Mouse (Mus musculus) MEL (cell line): Measurements from ENCODE around the gene Spice1. TPM values are rescaled to one million over a fixed set of nuclear protein-coding genes. Genes with fewer than 3 reads are reported as not detected.
A peak's percentile ranks its signal among the peaks of the same experiment; 100 is the strongest.

ENCODE experiments used
- DNase-seq: peaks from one replicate; pipeline ENCODE4 v3.0.0; 2011; ENCODE audit warnings: low read depth, low spot score
- H3K27ac ChIP-seq: 2 replicates; pipeline ENCODE4 v1.5.1; 2012; ENCODE audit warnings: low read depth, mild to moderate bottlenecking, control low read depth, low read length, moderate library complexity; ENCODE audit not compliant: control insufficient read depth
- H3K27me3 ChIP-seq, 2 experiments: fragments of 150-350 bp in 1 of 2; sonication (generic) in 1 of 2; 2 replicates each; pipeline ENCODE4 v1.6.1; 2012; ENCODE audit warnings: low read length in 2 of 2, mild to moderate bottlenecking in 2 of 2, improper control_type of control experiment in 1 of 2, moderate library complexity in 1 of 2; ENCODE audit not compliant: insufficient read depth in 2 of 2, control insufficient read depth in 1 of 2
- H3K36me3 ChIP-seq, 2 experiments: 2 replicates each; pipeline ENCODE4 v1.6.1; 2012 to 2014; ENCODE audit warnings: low read length in 2 of 2, improper control_type of control experiment in 1 of 2, inconsistent platforms in 1 of 2, mild to moderate bottlenecking in 1 of 2; ENCODE audit not compliant: insufficient read depth in 2 of 2, control insufficient read depth in 1 of 2
- H3K4me1 ChIP-seq, 2 experiments: fragments of 150-350 bp in 1 of 2; sonication (generic) in 1 of 2; 2 replicates each; pipeline ENCODE4 v1.6.1; 2012; ENCODE audit warnings: low read length in 2 of 2, improper control_type of control experiment in 1 of 2, mild to moderate bottlenecking in 1 of 2; ENCODE audit not compliant: insufficient read depth in 2 of 2, control insufficient read depth in 1 of 2
- H3K4me3 ChIP-seq, 2 experiments: fragments of 150-350 bp in 1 of 2; sonication (generic) in 1 of 2; 2 replicates each; pipeline ENCODE4 v1.5.1; 2012; ENCODE audit warnings: low read depth in 2 of 2, low read length in 2 of 2, mild to moderate bottlenecking in 2 of 2, moderate library complexity in 2 of 2, control low read depth in 1 of 2, improper control_type of control experiment in 1 of 2; ENCODE audit not compliant: control insufficient read depth in 1 of 2, insufficient read depth in 1 of 2
- H3K79me2 ChIP-seq: 2 replicates; pipeline ENCODE4 v1.6.1; 2012; ENCODE audit warnings: mild to moderate bottlenecking, low read length, moderate library complexity; ENCODE audit not compliant: control insufficient read depth, poor library complexity, insufficient read depth
- H3K9ac ChIP-seq: 2 replicates; pipeline ENCODE4 v1.6.1; 2012; ENCODE audit warnings: low read depth, mild to moderate bottlenecking, control low read depth, low read length, moderate library complexity; ENCODE audit not compliant: control insufficient read depth, poor library complexity, severe bottlenecking
- H3K9me3 ChIP-seq: fragments of 150-350 bp; sonication (generic); replicated peaks from 2 replicates; pipeline ENCODE4 v1.6.1; 2012; ENCODE audit warnings: mild to moderate bottlenecking, low read length, improper control_type of control experiment, moderate library complexity; ENCODE audit not compliant: insufficient read depth
- BHLHE40 ChIP-seq: IDR thresholded peaks from 2 replicates; pipeline ENCODE4 v1.6.1; 2012; ENCODE audit warnings: low read depth, mild to moderate bottlenecking, inconsistent platforms, low read length, improper control_type of control experiment, borderline replicate concordance
- CHD1 ChIP-seq: IDR thresholded peaks from 2 replicates; pipeline ENCODE4 v1.6.1; 2012; ENCODE audit warnings: low read depth, mild to moderate bottlenecking, inconsistent platforms, low read length, improper control_type of control experiment
- CHD2 ChIP-seq: IDR thresholded peaks from 2 replicates; pipeline ENCODE4 v1.6.1; 2011; ENCODE audit warnings: low read length, improper control_type of control experiment
- CTCF ChIP-seq, 3 experiments: IDR thresholded peaks in 2 of 3; conservative IDR thresholded peaks in 1 of 3; 2 replicates each; pipeline ENCODE4 v1.5.1; 2011 to 2012; ENCODE audit warnings: low read length in 3 of 3, low read depth in 2 of 3, mild to moderate bottlenecking in 2 of 3, improper control_type of control experiment in 1 of 3, inconsistent platforms in 1 of 3, mixed read lengths in 1 of 3, moderate library complexity in 1 of 3; ENCODE audit not compliant: control insufficient read depth in 1 of 3, insufficient read depth in 1 of 3, poor library complexity in 1 of 3, severe bottlenecking in 1 of 3
- E2F4 ChIP-seq: IDR thresholded peaks from 2 replicates; pipeline ENCODE4 v1.6.1; 2011; ENCODE audit warnings: low read depth, low read length, improper control_type of control experiment, borderline replicate concordance
- ELF1 ChIP-seq: IDR thresholded peaks from 2 replicates; pipeline ENCODE4 v1.6.1; 2014; ENCODE audit warnings: low read depth, mild to moderate bottlenecking, inconsistent platforms, low read length, improper control_type of control experiment, moderate library complexity
- EP300 ChIP-seq, 2 experiments: IDR thresholded peaks; 2 replicates each; pipeline ENCODE4 v1.6.1; 2011; ENCODE audit warnings: improper control_type of control experiment in 2 of 2, low read length in 2 of 2, low read depth in 1 of 2, mild to moderate bottlenecking in 1 of 2
- ETS1 ChIP-seq: IDR thresholded peaks from 2 replicates; pipeline ENCODE4 v1.6.1; 2012; ENCODE audit warnings: low read depth, mild to moderate bottlenecking, inconsistent platforms, low read length, improper control_type of control experiment, moderate library complexity
- GABPA ChIP-seq: IDR thresholded peaks from 2 replicates; pipeline ENCODE4 v1.6.1; 2012; ENCODE audit warnings: low read depth, mild to moderate bottlenecking, inconsistent platforms, low read length, improper control_type of control experiment, moderate library complexity
- GATA1 ChIP-seq: IDR thresholded peaks from 2 replicates; pipeline ENCODE4 v1.6.1; 2011; ENCODE audit warnings: low read depth, low read length, improper control_type of control experiment
- HCFC1 ChIP-seq: IDR thresholded peaks from 2 replicates; pipeline ENCODE4 v1.6.1; 2012; ENCODE audit warnings: low read depth, mild to moderate bottlenecking, inconsistent platforms, low read length, improper control_type of control experiment, moderate library complexity
- KAT2A ChIP-seq: conservative IDR thresholded peaks from 2 replicates; pipeline ENCODE4 v1.6.1; 2012; ENCODE audit warnings: low read depth, low read length, improper control_type of control experiment, inconsistent platforms
- MAFK ChIP-seq: IDR thresholded peaks from 2 replicates; pipeline ENCODE4 v1.6.1; 2011; ENCODE audit warnings: low read depth, mild to moderate bottlenecking, low read length, improper control_type of control experiment, borderline replicate concordance
- MAX ChIP-seq: IDR thresholded peaks from 2 replicates; pipeline ENCODE4 v1.6.1; 2011; ENCODE audit warnings: low read length, improper control_type of control experiment
- MAZ ChIP-seq: IDR thresholded peaks from 2 replicates; pipeline ENCODE4 v1.6.1; 2012; ENCODE audit warnings: low read depth, mild to moderate bottlenecking, inconsistent platforms, low read length, improper control_type of control experiment
- MEF2A ChIP-seq: IDR thresholded peaks from 2 replicates; pipeline ENCODE4 v1.6.1; 2014; ENCODE audit warnings: low read depth, mild to moderate bottlenecking, inconsistent platforms, low read length, improper control_type of control experiment; ENCODE audit not compliant: poor library complexity, insufficient replicate concordance, severe bottlenecking; ENCODE audit errors: extremely low read depth
- MYB ChIP-seq: IDR thresholded peaks from 2 replicates; pipeline ENCODE4 v1.6.1; 2011; ENCODE audit warnings: mild to moderate bottlenecking, low read depth, low read length, improper control_type of control experiment
- MYC ChIP-seq: IDR thresholded peaks from 2 replicates; pipeline ENCODE4 v1.6.1; 2011; ENCODE audit warnings: low read depth, mild to moderate bottlenecking, low read length, improper control_type of control experiment, moderate library complexity
- NELFE ChIP-seq: IDR thresholded peaks from 2 replicates; pipeline ENCODE4 v1.6.1; 2011; ENCODE audit warnings: low read depth, low read length, improper control_type of control experiment
- NRF1 ChIP-seq: IDR thresholded peaks from 2 replicates; pipeline ENCODE4 v1.6.1; 2014; ENCODE audit warnings: low read depth, mild to moderate bottlenecking, inconsistent platforms, low read length, improper control_type of control experiment, moderate library complexity; ENCODE audit not compliant: poor library complexity, insufficient read depth, severe bottlenecking
- POLR2A ChIP-seq, 2 experiments: IDR thresholded peaks; 2 replicates each; pipeline ENCODE4 v1.6.1; 2011 to 2012; ENCODE audit warnings: low read length in 2 of 2, mild to moderate bottlenecking in 2 of 2, control low read depth in 1 of 2, improper control_type of control experiment in 1 of 2, low read depth in 1 of 2, moderate library complexity in 1 of 2; ENCODE audit not compliant: control insufficient read depth in 1 of 2, insufficient read depth in 1 of 2, poor library complexity in 1 of 2
- POLR2AphosphoS2 ChIP-seq: IDR thresholded peaks from 2 replicates; pipeline ENCODE4 v1.6.1; 2011; ENCODE audit warnings: low read length, improper control_type of control experiment
- POLR2AphosphoS5 ChIP-seq: IDR thresholded peaks from 2 replicates; pipeline ENCODE4 v1.6.1; 2012; ENCODE audit warnings: low read depth, borderline replicate concordance, mild to moderate bottlenecking, inconsistent platforms, low read length, moderate library complexity, mixed read lengths
- RAD21 ChIP-seq: IDR thresholded peaks from 2 replicates; pipeline ENCODE4 v1.6.1; 2011; ENCODE audit warnings: mild to moderate bottlenecking, low read depth, low read length, improper control_type of control experiment
- RCOR1 ChIP-seq: IDR thresholded peaks from 2 replicates; pipeline ENCODE4 v1.6.1; 2012; ENCODE audit warnings: low read depth, mild to moderate bottlenecking, inconsistent platforms, low read length, improper control_type of control experiment
- SIN3A ChIP-seq: IDR thresholded peaks from 2 replicates; pipeline ENCODE4 v1.6.1; 2012; ENCODE audit warnings: low read length, improper control_type of control experiment, inconsistent platforms
- SMC3 ChIP-seq: IDR thresholded peaks from 2 replicates; pipeline ENCODE4 v1.6.1; 2011; ENCODE audit warnings: low read depth, low read length, improper control_type of control experiment
- TAL1 ChIP-seq: IDR thresholded peaks from 2 replicates; pipeline ENCODE4 v1.6.1; 2012; ENCODE audit warnings: mild to moderate bottlenecking, inconsistent platforms, low read length, moderate library complexity, mixed read lengths
- TBP ChIP-seq: IDR thresholded peaks from 2 replicates; pipeline ENCODE4 v1.8.0; 2011; ENCODE audit warnings: low read depth, low read length, improper control_type of control experiment
- TCF12 ChIP-seq: IDR thresholded peaks from 2 replicates; pipeline ENCODE4 v1.6.1; 2014; ENCODE audit warnings: low read depth, mild to moderate bottlenecking, inconsistent platforms, low read length, improper control_type of control experiment, moderate library complexity
- UBTF ChIP-seq: IDR thresholded peaks from 2 replicates; pipeline ENCODE4 v1.6.1; 2012; ENCODE audit warnings: low read depth, mild to moderate bottlenecking, inconsistent platforms, low read length, improper control_type of control experiment, moderate library complexity, borderline replicate concordance; ENCODE audit not compliant: insufficient read depth
- USF1 ChIP-seq: IDR thresholded peaks from 2 replicates; pipeline ENCODE4 v1.6.1; 2014; ENCODE audit warnings: low read depth, mild to moderate bottlenecking, inconsistent platforms, low read length, improper control_type of control experiment, moderate library complexity
- USF2 ChIP-seq, 2 experiments: IDR thresholded peaks; 2 replicates each; pipeline ENCODE4 v1.6.1; 2011 to 2012; ENCODE audit warnings: improper control_type of control experiment in 2 of 2, low read length in 2 of 2, borderline replicate concordance in 1 of 2, inconsistent platforms in 1 of 2, low read depth in 1 of 2, mild to moderate bottlenecking in 1 of 2; ENCODE audit not compliant: insufficient read depth in 1 of 2
- ZC3H11A ChIP-seq: IDR thresholded peaks from 2 replicates; pipeline ENCODE4 v1.6.1; 2012; ENCODE audit warnings: low read depth, mild to moderate bottlenecking, inconsistent platforms, low read length, improper control_type of control experiment
- ZKSCAN1 ChIP-seq: IDR thresholded peaks from 2 replicates; pipeline ENCODE4 v1.6.1; 2012; ENCODE audit warnings: low read depth, mild to moderate bottlenecking, inconsistent platforms, low read length, improper control_type of control experiment, moderate library complexity
- ZMIZ1 ChIP-seq: IDR thresholded peaks from 2 replicates; pipeline ENCODE4 v1.6.1; 2012; ENCODE audit warnings: low read depth, mild to moderate bottlenecking, inconsistent platforms, low read length, improper control_type of control experiment, moderate library complexity
- ZNF384 ChIP-seq: IDR thresholded peaks from 2 replicates; pipeline ENCODE4 v1.6.1; 2012; ENCODE audit warnings: low read depth, mild to moderate bottlenecking, inconsistent platforms, low read length, improper control_type of control experiment
- polyA plus RNA-seq, 2 experiments: library from polyadenylated mRNA; stranded (reverse) in 1 of 2; unstranded in 1 of 2; fragments of >175 nt in 1 of 2; fragments of >200 nt in 1 of 2; gene quantifications; 2 replicates each; pipeline versions ENCODE4 v1.2.1 to v1.2.4; 2012; ENCODE audit warnings: low replicate concordance in 2 of 2, low read depth in 1 of 2; ENCODE audit not compliant: insufficient read length in 2 of 2, insufficient read depth in 1 of 2, missing spikeins in 1 of 2
- total RNA-seq: library from RNA; depleted of rRNA; stranded (reverse); fragments of 300-350 nt; gene quantifications from 2 replicates; pipeline ENCODE4 v1.2.3, GENCODE M21; 2012

The Spice1 gene
- total and polyA plus RNA-seq, 3 experiments: 14.8 to 24.1 TPM; not detected in 1

DNA sequence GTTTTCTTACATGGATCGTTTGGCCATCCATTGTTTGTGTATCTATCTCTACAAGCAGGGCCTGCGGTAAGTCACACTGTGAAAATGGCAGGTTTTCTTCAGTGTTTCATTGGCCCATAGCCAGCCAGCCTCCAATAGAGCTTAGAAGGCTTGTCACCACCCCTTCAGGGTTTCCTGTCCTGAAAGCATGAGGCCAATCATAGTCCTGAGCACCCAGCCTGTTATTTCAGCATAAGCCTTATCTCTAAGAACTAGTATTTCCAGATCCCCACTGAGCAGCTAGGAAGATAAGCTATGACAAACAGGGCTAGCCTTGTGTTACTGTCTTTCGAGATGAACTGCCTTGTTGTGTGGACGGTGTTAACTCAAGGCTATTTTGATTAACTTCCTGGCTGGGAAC lies 33.5 kb upstream of the Spice1 start:
- no peaks in the 10 kb centered on the region for H3K79me2 ChIP-seq
- H3K4me1 ChIP-seq: peaks cover 10 to 20% of the 10 kb centered on the region in 2 experiments
- H3K36me3 ChIP-seq: peaks cover 0 to 14% of the 10 kb centered on the region in 2 experiments; a peak in 2 of 4 replicates
- H3K9me3 ChIP-seq: no peaks in the 10 kb centered on the region
- DNase-seq: peak; percentile 97
- peak overlapping the region in 1 of 2 experiments; percentile 24; a peak in 1 of 4 replicates for H3K4me3 ChIP-seq
- peak overlapping the region; percentile 75 for H3K27ac ChIP-seq
- no peaks in the 10 kb centered on the region for H3K27me3 ChIP-seq
- no peak overlapping the region for H3K9ac ChIP-seq
- TF ChIP-seq GATA1 (peak; percentile 96), MYB (peak; percentile 52; the same call in 1 of the 2 replicates), SIN3A (peak; percentile 69), MAZ (no peak), ELF1 (0 out of 2 replicates have a peak, but pooled peaks have one; percentile 25), CHD2 (no peak; the same call in 1 of the 2 replicates), BHLHE40 (no peak), RCOR1 (peak; percentile 70), POLR2AphosphoS5 (no peak), NELFE (peak; percentile 16; the same call in 1 of the 2 replicates), POLR2AphosphoS2 (0 out of 2 replicates have a peak, but pooled peaks have one; percentile 41), CHD1 (no peak), NRF1 (no peak), MAFK (0 out of 2 replicates have a peak, but pooled peaks have one; percentile 41), E2F4 (no peak), POLR2A (IDR thresholded peaks at IDR 0.05; ENCODE audit: control insufficient read depth in 1 of 2, insufficient read depth in 1 of 2, low read depth in 1 of 2, low read length in 2 of 2, poor library complexity in 1 of 2) (no peak), MAX (peak; percentile 52; the same call in 1 of the 2 replicates), ETS1 (peak; percentile 82), ZC3H11A (no peak), HCFC1 (peak; percentile 48; the same call in 1 of the 2 replicates), TBP (no peak), GABPA (no peak), KAT2A (no peak), ZKSCAN1 (no peak), MYC (peak; percentile 53; the same call in 1 of the 2 replicates), TAL1 (peak; percentile 75), SMC3 (no peak), EP300 (IDR thresholded peaks at IDR 0.05; ENCODE audit: low read depth in 1 of 2, low read length in 2 of 2) (peak; percentile 85 to 86), ZMIZ1 (0 out of 2 replicates have a peak, but pooled peaks have one; percentile 46), RAD21 (no peak), MEF2A (no peak), CTCF (IDR thresholded peaks at IDR 0.05 in 2 of 3, conservative IDR thresholded peaks at IDR 0.05 in 1 of 3; ENCODE audit: control insufficient read depth in 1 of 3, insufficient read depth in 1 of 3, low read depth in 2 of 3, low read length in 3 of 3, poor library complexity in 1 of 3, severe bottlenecking in 1 of 3) (no peak), USF2 (IDR thresholded peaks at IDR 0.05; ENCODE audit: borderline replicate concordance in 1 of 2, insufficient read depth in 1 of 2, low read depth in 1 of 2, low read length in 2 of 2) (no peak), USF1 (no peak), UBTF (no peak), TCF12 (peak; percentile 87), ZNF384 (no peak)
